Mouse (Mus musculus): Measurements from ENCODE around the gene Camp.

GRCm38 (mm10) chr9:109863085-109863484 lies 13.7 kb upstream of the Camp start:
- TF ChIP-seq CTCF (IDR thresholded peaks at IDR 0.05; ENCODE audit: control insufficient read depth, insufficient read depth, low read length): no peak
- no peak for TF ChIP-seq POLR2A (IDR thresholded peaks at IDR 0.05; ENCODE audit: borderline replicate concordance, control insufficient read depth, low read depth, low read length)

Data from bone marrow, adult 2 months (tissue).